In genomic region chr14:67623841-67624480, GRCm38 (mm10) we compare ENCODE assay signal across 24 mouse cellular contexts.
A peak's percentile ranks its signal among the peaks of the same experiment; 100 is the strongest.
DNase-seq lines count a peak whose midpoint lies in the region; ATAC-seq and TF ChIP-seq lines count a peak whose summit lies in the region.
"Had no signal": no experiment of that assay in that cellular context is flagged by ENCODE, and none has a peak within 500 bp of the region (broad histone marks: within the 10 kb centered on the region; RNA-seq: fewer than 3 reads in every experiment).

No protein-coding gene starts in this region.

- dilution Hi-C loops in CH12.LX (cut with MboI; ENCODE audit: extremely low pct_ligation_motif_present, extremely low pct_unique_long_range_greater_than_20kb, low sequenced_read_pairs), result no loop called here

- no peak overlapping the region for H3K9ac ChIP-seq in CH12.LX (ENCODE audit: insufficient read depth, low read depth)
- H3K9ac ChIP-seq in midbrain, embryonic 11.5 days (ENCODE audit: low read length), result no peak overlapping the region
- H3K9ac ChIP-seq: embryonic facial prominence, embryonic 13.5 days; embryonic facial prominence, embryonic 15.5 days; forebrain, embryonic 12.5 days had no signal

- in situ Hi-C loops in CH12.LX (cut with MboI; ENCODE audit: low pct_ligation_motif_present, low pct_unique_long_range_greater_than_20kb, low sequenced_read_pairs), result loop anchor here (10.0 to 25.0 kb wide), 2 partner anchors 321 to 412 kb away; no protein-coding TSS in a partner anchor

- no peak overlapping the region for H3K27ac ChIP-seq in CH12.LX (ENCODE audit: insufficient read depth, low read depth)
- H3K27ac ChIP-seq in midbrain, embryonic 11.5 days (ENCODE audit: low read depth, low read length), result no peak overlapping the region
- H3K27ac ChIP-seq: embryonic facial prominence, embryonic 13.5 days; embryonic facial prominence, embryonic 15.5 days; forebrain, embryonic 10.5 days; forebrain, embryonic 12.5 days had no signal

- H3K9me3 ChIP-seq in CH12.LX (replicated peaks; ENCODE audit: low read length), result no peaks in the 10 kb centered on the region
- H3K9me3 ChIP-seq in midbrain, embryonic 11.5 days (ENCODE audit: control insufficient read depth, low read length), result no peaks in the 10 kb centered on the region
- H3K9me3 ChIP-seq: embryonic facial prominence, embryonic 13.5 days; embryonic facial prominence, embryonic 15.5 days; forebrain, embryonic 10.5 days; forebrain, embryonic 12.5 days had no signal

- no peak for TF ChIP-seq POLR2A in CH12.LX (IDR thresholded peaks at IDR 0.05; ENCODE audit: low read depth, low read length)

- TF ChIP-seq CTCF in CH12.LX (conservative IDR thresholded peaks at IDR 0.05 in 1 of 2, IDR thresholded peaks at IDR 0.05 in 1 of 2; ENCODE audit: low read depth in 2 of 2, low read length in 2 of 2), result no peak

- no peaks in the 10 kb centered on the region for H3K36me3 ChIP-seq in CH12.LX (replicated peaks in 1 of 2; ENCODE audit: control insufficient read depth in 1 of 2, insufficient read depth in 1 of 2, low read length in 1 of 2)
- no peaks in the 10 kb centered on the region for H3K36me3 ChIP-seq in midbrain, embryonic 11.5 days (ENCODE audit: control insufficient read depth, insufficient read depth, low read length)
- H3K36me3 ChIP-seq: embryonic facial prominence, embryonic 13.5 days; embryonic facial prominence, embryonic 15.5 days; forebrain, embryonic 10.5 days; forebrain, embryonic 12.5 days had no signal

- 64% methylated on average over 4 of the region's 4 CpGs for whole genome bisulfite sequencing in midbrain, embryonic 11.5 days

- H3K27me3 ChIP-seq in CH12.LX (replicated peaks), result no peaks in the 10 kb centered on the region
- no peaks in the 10 kb centered on the region; the same call in 1 of the 2 replicates for H3K27me3 ChIP-seq in midbrain, embryonic 11.5 days (ENCODE audit: control insufficient read depth, insufficient read depth, low read length)

- H3K4me1 ChIP-seq in CH12.LX (ENCODE audit: control insufficient read depth in 1 of 2, insufficient read depth in 2 of 2), result no peaks in the 10 kb centered on the region
- no peaks in the 10 kb centered on the region for H3K4me1 ChIP-seq in midbrain, embryonic 11.5 days (ENCODE audit: control insufficient read depth, insufficient read depth, low read length)
- H3K4me1 ChIP-seq: embryonic facial prominence, embryonic 15.5 days had no signal

- DNase-seq in adrenal gland, adult 2 months, result peak; percentile 59
- DNase-seq in adrenal gland, postnatal 4 days (ENCODE audit: low spot score in 2 of 2), result no peak
- DNase-seq in 3T3-L1 (ENCODE audit: low read depth, low spot score) (peak; percentile 49), CH12.LX (ENCODE audit: extremely low read depth) (peak; percentile 8), NIH3T3 (ENCODE audit: low read depth) (peak; percentile 16)
- DNase-seq in midbrain, embryonic 11.5 days (ENCODE audit: low spot score, missing footprints), result no peak
- no peak for DNase-seq in ovary, adult 18-20 months (ENCODE audit: low spot score)
- DNase-seq: adrenal gland, postnatal 10 days; B cell, adult 2 months; cerebellum, adult 11 months; cerebellum, adult 18-20 months; cerebellum, adult 8-10 months; cerebellum, adult 9-11 months; cerebellum, postnatal 14 days; cerebellum, postnatal 36 days; embryo, embryonic 11 days had no signal

- TF ChIP-seq EP300 in CH12.LX (IDR thresholded peaks at IDR 0.05; ENCODE audit: low read length), result no peak

- no peaks in the 10 kb centered on the region for H3K79me2 ChIP-seq in CH12.LX (replicated peaks; ENCODE audit: control insufficient read depth, extremely low read depth, insufficient read depth, poor library complexity, severe bottlenecking)

- H3K4me2 ChIP-seq in CH12.LX (ENCODE audit: insufficient read depth, low read depth, poor library complexity, severe bottlenecking), result no peak overlapping the region
- H3K4me2 ChIP-seq in midbrain, embryonic 11.5 days, result no peak overlapping the region
- H3K4me2 ChIP-seq: embryonic facial prominence, embryonic 13.5 days; embryonic facial prominence, embryonic 15.5 days; forebrain, embryonic 12.5 days had no signal

- ATAC-seq in midbrain, embryonic 11.5 days (ENCODE audit: low FRiP score), result no peak
- ATAC-seq: CD4-positive, CD25-positive, alpha-beta regulatory T cell, adult 4 months; forebrain, embryonic 14.5 days; forebrain, embryonic 16.5 days had no signal

- no peak overlapping the region for H3K4me3 ChIP-seq in CH12.LX (replicated peaks in 1 of 3; ENCODE audit: low read depth in 2 of 3, low read length in 2 of 3, poor library complexity in 1 of 3)
- H3K4me3 ChIP-seq in midbrain, embryonic 11.5 days (ENCODE audit: low read depth, low read length), result no peak overlapping the region
- H3K4me3 ChIP-seq: embryonic facial prominence, embryonic 13.5 days; embryonic facial prominence, embryonic 15.5 days; erythroblast, embryonic 14.5 days; forebrain, embryonic 10.5 days; forebrain, embryonic 12.5 days had no signal

- TF ChIP-seq RAD21 in CH12.LX (IDR thresholded peaks at IDR 0.05; ENCODE audit: low read depth, low read length), result no peak

TF ChIP-seq in CH12.LX, 34 proteins besides CTCF, POLR2A, EP300 and RAD21:
- TF ChIP-seq NRF1 (IDR thresholded peaks at IDR 0.05; ENCODE audit: low read depth, low read length) (no peak), USF2 (conservative IDR thresholded peaks at IDR 0.05; ENCODE audit: low read depth, low read length) (no peak), CHD1 (IDR thresholded peaks at IDR 0.05; ENCODE audit: low read depth, low read length) (no peak)

Comparison
In these comparisons a context has a peak if more than half of its experiments do, and no peak if none do; other contexts are left out.
1. DNase-seq: peak in adrenal gland, adult 2 months (single experiment), 3T3-L1 (single experiment), CH12.LX (single experiment) and NIH3T3 (single experiment); none in adrenal gland, postnatal 4 days (0 of 2), midbrain, embryonic 11.5 days (single experiment) and ovary, adult 18-20 months (single experiment).